Mouse (Mus musculus): ENCODE results near the gene Lmbr1l. TPM values are rescaled to one million over a fixed set of nuclear protein-coding genes. Genes with fewer than 3 reads are reported as not detected.

The Lmbr1l gene
- polyA plus RNA-seq, 1 experiment from 2014 or later: 29.3 TPM

DNA sequence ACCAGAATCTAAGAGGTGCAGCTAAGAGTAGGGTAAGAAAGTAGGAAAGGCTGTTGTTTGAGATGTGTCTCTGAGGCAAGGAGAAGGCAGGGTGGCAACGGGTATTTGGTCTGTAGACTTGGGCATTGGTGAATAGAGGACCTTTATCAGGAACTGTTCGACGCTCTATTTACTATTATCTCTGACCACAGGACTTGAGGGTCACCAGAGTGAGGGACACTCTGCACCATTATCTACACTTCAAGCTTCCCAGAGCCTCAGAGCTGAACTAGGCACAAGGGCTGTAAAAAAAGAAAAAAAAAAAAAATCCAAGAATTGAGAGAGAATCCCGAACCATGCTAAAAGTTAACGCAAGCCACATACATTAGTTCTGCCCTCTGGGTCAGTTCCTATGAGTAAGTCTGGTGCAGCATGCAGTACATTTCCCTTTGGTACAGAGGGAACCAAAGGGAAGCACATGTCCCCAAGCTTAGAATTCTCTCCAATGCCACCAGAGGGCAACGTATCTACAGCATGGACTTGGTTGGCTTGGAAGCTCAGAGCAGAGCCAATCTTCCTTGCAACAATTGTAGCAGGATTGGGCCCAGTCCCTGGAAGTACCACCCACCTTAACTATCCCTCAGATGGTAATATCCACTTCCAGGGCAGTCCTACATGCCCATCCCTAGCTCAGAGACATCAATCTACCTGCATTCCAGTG is 26.0 kb downstream of the Lmbr1l start:
- no peak overlapping the region for H3K4me2 ChIP-seq
- WGBS: 42% methylated on average over 6 of the region's 6 CpGs
- peaks cover 30% of the 10 kb centered on the region for H3K4me1 ChIP-seq (replicated peaks)
- H3K4me3 ChIP-seq: no peak overlapping the region
- no peaks in the 10 kb centered on the region for H3K36me3 ChIP-seq
- no peaks in the 10 kb centered on the region for H3K9me3 ChIP-seq
- no peak overlapping the region for H3K27ac ChIP-seq (replicated peaks)
- peaks cover 49% of the 10 kb centered on the region for H3K27me3 ChIP-seq
- ATAC-seq (ENCODE audit: low FRiP score, low read depth): peak; percentile 52; the same call in 1 of the 2 replicates
- H3K9ac ChIP-seq: no peak overlapping the region

DNA sequence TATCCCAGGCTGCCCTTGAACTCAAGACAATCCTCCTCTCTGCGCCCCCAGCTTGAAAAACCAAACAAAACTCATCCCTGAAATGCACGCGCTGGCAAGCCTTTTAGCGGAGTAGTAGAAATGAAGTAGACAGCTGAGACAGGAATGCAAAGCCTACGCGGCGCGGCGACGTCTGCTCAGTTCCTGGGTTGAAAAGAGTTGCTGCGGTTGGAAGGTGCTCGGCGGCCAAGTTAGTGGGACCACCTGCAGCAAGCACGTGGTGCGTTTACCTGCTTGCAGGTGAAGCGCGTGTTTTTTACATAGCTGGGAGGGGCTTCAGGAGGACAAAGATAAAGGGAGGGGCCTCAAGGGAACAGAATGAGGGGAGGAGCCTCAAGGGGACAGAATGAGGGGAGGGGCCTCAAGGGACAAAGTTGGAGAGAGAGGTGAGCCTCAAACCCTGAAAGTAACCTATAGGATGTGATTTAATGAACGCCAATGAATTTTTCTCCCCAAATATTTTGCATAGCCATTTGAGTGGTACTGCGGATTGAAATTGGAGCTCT is 26.8 kb downstream of the Lmbr1l start:
- H3K27me3 ChIP-seq: peaks cover 42% of the 10 kb centered on the region
- H3K36me3 ChIP-seq: no peaks in the 10 kb centered on the region
- no peak for ATAC-seq (ENCODE audit: low FRiP score, low read depth)

DNA sequence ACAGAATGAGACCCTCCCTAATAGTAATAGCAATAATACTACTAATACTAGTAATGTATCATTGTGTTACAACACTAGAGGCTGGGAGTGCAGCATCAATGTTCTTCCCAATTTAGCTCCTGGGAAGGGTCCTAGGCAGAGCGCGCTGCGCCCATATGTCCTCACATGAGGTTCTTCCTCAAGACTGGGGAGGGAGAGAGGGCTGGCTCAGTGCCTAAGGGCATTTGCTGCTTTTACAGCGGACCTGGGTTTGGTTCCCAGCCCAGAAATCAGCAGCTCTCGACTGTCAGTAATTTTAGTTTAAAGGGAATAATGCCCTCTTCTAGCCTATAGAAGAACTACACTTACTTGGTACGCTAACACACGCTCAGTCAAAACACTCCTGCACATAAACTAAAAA is 30.5 kb downstream of the Lmbr1l start:
- Histone ChIP-seq H3K4me3 (no peak overlapping the region), H3K4me2 (no peak overlapping the region), H3K27me3 (peaks cover 6% of the 10 kb centered on the region; the same call in 1 of the 2 replicates), H3K36me3 (no peaks in the 10 kb centered on the region), H3K9ac (no peak overlapping the region), H3K4me1 (replicated peaks) (0 out of 2 replicates have a peak, but pooled peaks cover 3% of the 10 kb centered on the region), H3K9me3 (no peaks in the 10 kb centered on the region), H3K27ac (replicated peaks) (no peak overlapping the region)
- 83% methylated on average over 7 of the region's 7 CpGs for WGBS
- ATAC-seq (ENCODE audit: low FRiP score, low read depth): no peak

More for the DNA sequence above, 26.8 kb downstream of the Lmbr1l start:
- H3K4me2 ChIP-seq: no peak overlapping the region
- no peak overlapping the region for H3K9ac ChIP-seq
- no peak overlapping the region for H3K27ac ChIP-seq (replicated peaks)
- WGBS: 8% methylated on average over 19 of the region's 19 CpGs
- no peak overlapping the region for H3K4me3 ChIP-seq
- no peaks in the 10 kb centered on the region for H3K9me3 ChIP-seq
- peaks cover 30% of the 10 kb centered on the region for H3K4me1 ChIP-seq (replicated peaks)

DNA sequence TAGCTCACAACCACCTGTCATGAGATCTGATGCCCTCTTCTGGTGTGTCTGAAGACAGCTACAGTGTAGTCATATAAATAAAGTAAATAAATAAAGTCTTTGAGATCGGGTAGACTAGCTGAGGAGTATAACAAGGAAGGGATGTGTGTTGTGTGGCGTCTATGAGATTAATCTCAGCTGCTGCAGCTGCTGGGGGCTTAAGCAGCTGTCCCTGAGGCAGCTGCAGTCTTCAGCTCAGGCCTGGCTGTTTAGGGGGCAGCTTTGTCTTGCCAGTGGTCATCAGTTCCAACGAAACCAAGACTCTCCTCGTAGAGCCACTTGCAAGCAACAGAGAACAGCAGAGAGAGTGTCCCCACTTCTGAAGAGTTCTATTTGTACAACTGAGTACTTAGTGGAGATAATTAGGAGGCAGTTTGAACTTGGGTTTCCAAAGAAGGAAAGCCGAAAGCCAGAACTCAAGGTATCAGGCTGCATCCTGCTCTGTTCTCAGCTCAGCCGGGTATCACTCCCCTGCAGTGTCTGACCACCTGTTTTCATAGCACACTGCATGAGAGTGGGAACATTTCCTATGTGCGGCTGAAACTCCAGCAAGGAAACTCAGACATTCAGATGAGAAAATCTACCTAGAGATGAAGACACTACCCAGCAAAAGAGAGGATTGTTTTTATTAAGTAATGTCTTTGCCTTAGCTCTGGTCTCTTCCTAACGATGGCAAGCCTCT is 31.2 kb downstream of the Lmbr1l start:
- Histone ChIP-seq H3K9ac (no peak overlapping the region), H3K4me2 (no peak overlapping the region), H3K4me1 (replicated peaks) (peaks cover 3% of the 10 kb centered on the region; the same call in 1 of the 2 replicates), H3K4me3 (no peak overlapping the region), H3K9me3 (no peaks in the 10 kb centered on the region), H3K27ac (replicated peaks) (no peak overlapping the region), H3K36me3 (no peaks in the 10 kb centered on the region), H3K27me3 (peaks cover 4% of the 10 kb centered on the region; the same call in 1 of the 2 replicates)
- WGBS: 70% methylated on average over 8 of the region's 8 CpGs
- no peak for ATAC-seq (ENCODE audit: low FRiP score, low read depth)

DNA sequence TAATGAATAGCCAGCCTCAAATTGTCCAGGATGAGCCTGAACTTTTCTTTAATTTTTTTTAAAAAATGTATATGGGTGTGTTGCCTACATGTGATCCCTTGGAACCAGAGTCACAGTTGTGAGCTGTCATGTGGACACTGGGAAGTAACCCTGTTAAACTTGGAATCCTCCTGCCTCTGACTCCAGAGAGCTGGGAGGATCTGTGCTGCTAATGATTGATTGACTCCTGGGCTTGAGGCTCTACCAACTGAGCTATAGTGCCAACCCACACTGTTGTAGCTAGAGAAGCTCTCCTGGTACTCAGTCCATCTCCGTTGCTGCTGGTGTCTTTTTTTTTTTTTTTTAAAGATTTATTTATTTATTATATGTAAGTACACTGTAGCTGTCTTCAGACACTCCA is 33.9 kb downstream of the Lmbr1l start:
- Histone ChIP-seq H3K4me1 (replicated peaks) (peaks cover 21% of the 10 kb centered on the region), H3K4me2 (no peak overlapping the region), H3K9ac (no peak overlapping the region), H3K36me3 (no peaks in the 10 kb centered on the region), H3K27ac (replicated peaks) (no peak overlapping the region), H3K4me3 (no peak overlapping the region), H3K27me3 (no peaks in the 10 kb centered on the region), H3K9me3 (no peaks in the 10 kb centered on the region)
- WGBS: 50% methylated on average over 1 of the region's 1 CpGs
- no peak for ATAC-seq (ENCODE audit: low FRiP score, low read depth)

DNA sequence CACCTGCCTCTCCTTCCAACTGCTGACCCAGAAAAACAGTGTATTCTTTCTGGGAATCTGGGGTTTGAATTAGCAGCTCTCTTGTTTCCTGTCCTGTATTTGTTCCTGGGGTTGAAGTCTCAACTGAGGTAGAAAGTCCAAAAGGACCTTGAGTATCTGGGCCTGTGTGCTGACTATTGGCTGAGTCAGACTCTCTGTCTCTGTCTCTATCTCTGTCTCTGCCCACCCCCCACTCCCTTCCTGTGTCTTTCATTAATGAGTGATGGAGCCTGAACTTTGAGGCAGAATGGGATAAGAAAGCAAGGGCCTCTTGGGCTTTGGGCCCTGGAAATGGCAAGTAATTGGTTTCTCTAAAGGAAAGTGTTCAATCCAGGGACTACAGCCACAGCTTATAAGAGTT is 34.4 kb downstream of the Lmbr1l start:
- H3K4me1 ChIP-seq (replicated peaks): peaks cover 24% of the 10 kb centered on the region
- ATAC-seq (ENCODE audit: low FRiP score, low read depth): no peak

DNA sequence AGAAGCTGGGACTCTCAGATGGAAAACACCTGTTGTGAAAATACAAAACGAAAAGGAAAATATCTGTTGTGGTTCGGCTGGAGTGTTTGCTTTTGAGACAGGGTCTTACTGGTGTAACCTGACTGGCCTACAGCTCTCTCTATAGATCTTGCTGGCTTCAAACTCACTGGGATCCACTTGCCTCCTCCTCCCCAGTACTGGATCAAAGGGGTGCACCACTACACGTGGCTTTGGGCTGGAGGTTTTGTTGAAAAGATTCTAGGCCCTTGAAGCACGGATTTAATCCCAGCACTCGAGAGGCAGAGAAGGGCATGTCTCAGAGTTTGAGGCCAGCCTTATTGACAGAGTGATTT is 36.4 kb downstream of the Lmbr1l start:
- Histone ChIP-seq H3K4me1 (replicated peaks) (peaks cover 24% of the 10 kb centered on the region), H3K9ac (no peak overlapping the region), H3K36me3 (peaks cover 4% of the 10 kb centered on the region; the same call in 1 of the 2 replicates), H3K27ac (replicated peaks) (peak overlapping the region; percentile 83; the same call in 1 of the 2 replicates), H3K9me3 (no peaks in the 10 kb centered on the region), H3K4me2 (peak overlapping the region; percentile 77), H3K4me3 (peak overlapping the region; percentile 66), H3K27me3 (no peaks in the 10 kb centered on the region)
- 4% methylated on average over 5 of the region's 5 CpGs for WGBS
- ATAC-seq (ENCODE audit: low FRiP score, low read depth): peak; percentile 46

More for the DNA sequence above, 34.4 kb downstream of the Lmbr1l start:
- Histone ChIP-seq H3K9ac (no peak overlapping the region), H3K27me3 (no peaks in the 10 kb centered on the region), H3K9me3 (no peaks in the 10 kb centered on the region), H3K36me3 (no peaks in the 10 kb centered on the region), H3K4me3 (no peak overlapping the region), H3K4me2 (no peak overlapping the region), H3K27ac (replicated peaks) (no peak overlapping the region)

DNA sequence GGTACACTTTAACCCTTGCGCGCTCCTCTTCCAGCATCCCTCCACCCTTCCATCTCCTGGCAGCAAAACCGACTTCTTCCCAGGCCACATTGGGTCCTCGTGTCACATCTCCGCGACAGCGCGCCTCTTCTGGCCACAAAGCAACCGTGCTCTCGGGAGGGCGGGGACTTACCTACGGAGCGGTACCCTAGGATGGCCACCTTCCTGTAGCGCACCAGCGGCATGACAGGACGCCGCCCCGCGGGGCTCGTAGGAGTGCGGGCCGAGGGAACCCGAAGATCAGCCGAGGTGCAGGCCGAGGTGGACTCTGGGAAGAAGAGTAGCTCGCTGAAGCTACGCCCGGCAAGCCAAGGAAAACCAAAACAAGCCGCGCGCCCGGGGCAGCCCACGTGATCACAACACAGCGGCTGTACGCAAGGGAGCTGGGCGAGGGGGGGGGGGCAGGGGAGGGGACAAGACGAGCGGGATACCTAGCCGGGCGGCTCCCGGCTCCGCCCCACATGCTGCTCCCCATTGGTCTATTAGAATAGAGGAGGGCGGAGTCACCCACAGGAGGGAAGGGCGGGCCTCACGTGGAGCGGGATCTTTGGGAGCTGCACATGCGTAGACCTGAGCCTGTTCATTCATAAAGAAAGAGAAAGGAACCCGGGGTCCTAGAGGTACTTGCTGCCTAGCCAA is 36.9 kb downstream of the Lmbr1l start:
- H3K9ac ChIP-seq: peak overlapping the region; percentile 62
- H3K4me2 ChIP-seq: peak overlapping the region; percentile 77
- peaks cover 24% of the 10 kb centered on the region for H3K4me1 ChIP-seq (replicated peaks)
- no peaks in the 10 kb centered on the region for H3K27me3 ChIP-seq
- WGBS: under 1% methylated on average over 45 of the region's 48 CpGs
- H3K27ac ChIP-seq (replicated peaks): peak overlapping the region; percentile 83
- H3K4me3 ChIP-seq: peak overlapping the region; percentile 66
- peak; percentile 97 for ATAC-seq (ENCODE audit: low FRiP score, low read depth)
- no peaks in the 10 kb centered on the region for H3K9me3 ChIP-seq
- peaks cover 4% of the 10 kb centered on the region; the same call in 1 of the 2 replicates for H3K36me3 ChIP-seq

DNA sequence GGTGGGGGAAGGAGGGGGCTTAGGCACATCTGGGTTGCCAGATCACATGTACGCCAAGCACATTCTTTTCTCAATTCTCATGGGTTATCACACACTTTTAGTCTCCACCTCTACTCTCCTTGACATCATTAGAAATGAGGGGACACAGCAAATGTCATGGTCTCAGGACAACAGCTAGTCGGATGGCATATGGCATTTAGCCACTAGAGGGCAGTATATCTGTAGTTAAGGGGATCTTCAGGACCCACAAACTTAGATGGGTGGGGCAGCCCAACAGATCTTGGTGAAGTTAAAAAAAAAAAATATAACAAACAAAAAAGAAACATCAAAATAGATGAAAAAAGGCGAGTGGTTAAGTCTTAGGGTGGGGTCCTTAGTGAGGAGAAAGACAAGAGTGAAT is 40.7 kb downstream of the Lmbr1l start:
- H3K9me3 ChIP-seq: no peaks in the 10 kb centered on the region
- 14% methylated on average over 3 of the region's 3 CpGs for WGBS
- H3K9ac ChIP-seq: no peak overlapping the region

DNA sequence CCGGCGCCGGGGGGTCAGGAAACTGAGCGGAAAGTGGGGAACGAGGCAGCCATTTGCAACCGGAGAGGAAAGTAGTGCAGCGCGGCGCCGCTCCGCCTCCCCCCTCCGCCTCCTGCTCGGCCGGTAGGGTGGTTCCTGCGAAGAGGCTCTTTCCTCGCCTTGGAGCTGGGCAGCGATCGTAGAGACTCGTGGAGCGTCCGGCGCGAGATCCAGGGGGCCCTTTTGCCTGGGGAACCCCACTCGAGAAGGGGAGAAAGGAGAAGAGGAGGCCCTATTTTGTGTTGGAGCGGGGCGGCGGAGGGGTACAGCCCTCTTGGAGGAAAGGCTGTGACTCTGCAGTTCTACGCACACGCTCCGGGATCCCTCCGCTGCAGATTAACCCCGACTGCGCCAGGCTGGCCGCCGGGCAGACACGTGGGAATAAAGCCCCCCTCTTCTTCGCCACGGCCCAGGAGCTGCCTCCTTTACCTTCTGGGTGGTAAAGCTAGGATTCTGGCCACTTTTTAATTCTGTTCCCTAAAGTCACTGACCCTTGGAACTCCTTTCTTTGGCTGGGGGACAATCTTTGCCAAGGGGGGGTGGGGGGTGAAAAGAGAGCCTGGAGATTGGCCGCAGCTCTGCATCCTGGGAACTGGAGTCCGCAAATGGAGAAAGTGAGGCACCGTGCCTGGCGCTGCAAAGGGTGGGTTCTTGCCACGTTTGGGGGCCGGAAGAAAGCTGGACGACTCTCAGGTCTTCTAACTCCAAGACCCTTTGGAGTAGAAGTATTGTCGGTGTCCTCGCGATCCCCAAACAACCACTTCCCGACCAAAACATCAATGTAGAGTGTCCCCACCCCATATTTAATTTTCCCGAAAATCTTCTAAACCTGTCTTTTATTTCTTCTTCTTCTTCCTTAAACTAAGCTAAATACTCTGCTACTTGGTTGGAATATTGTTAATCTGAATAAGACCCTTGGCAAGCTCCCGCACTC is 45.8 kb downstream of the Lmbr1l start:
- Histone ChIP-seq H3K4me3 (peak overlapping the region; percentile 92), H3K4me1 (replicated peaks) (peaks cover 41% of the 10 kb centered on the region), H3K9me3 (no peaks in the 10 kb centered on the region), H3K4me2 (peak overlapping the region; percentile 95), H3K27ac (replicated peaks) (peak overlapping the region; percentile 100), H3K27me3 (no peaks in the 10 kb centered on the region), H3K36me3 (no peaks in the 10 kb centered on the region), H3K9ac (peak overlapping the region; percentile 75)
- ATAC-seq (ENCODE audit: low FRiP score, low read depth): peak; percentile 85
- WGBS: 2% methylated on average over 41 of the region's 51 CpGs

More for the DNA sequence above, 40.7 kb downstream of the Lmbr1l start:
- Histone ChIP-seq H3K4me2 (no peak overlapping the region), H3K27ac (replicated peaks) (no peak overlapping the region), H3K4me1 (replicated peaks) (peaks cover 31% of the 10 kb centered on the region), H3K36me3 (peaks cover 4% of the 10 kb centered on the region; the same call in 1 of the 2 replicates), H3K27me3 (no peaks in the 10 kb centered on the region), H3K4me3 (no peak overlapping the region)
- no peak for ATAC-seq (ENCODE audit: low FRiP score, low read depth)
